Mouse (Mus musculus) midbrain, embryonic 10.5 days (tissue): Measurements from ENCODE around the gene Hoxd12. TPM values are rescaled to one million over a fixed set of nuclear protein-coding genes. Genes with fewer than 3 reads are reported as not detected.

Experiments used
- DNase-seq: peaks from one replicate; pipeline ENCODE4 v3.0.0-alpha.2; 2017; ENCODE audit warnings: low spot score
- H3K27ac ChIP-seq: fragments of 300-500 bp; sonication (generic); replicated peaks from 2 replicates; pipeline ENCODE4 v1.5.1; 2016; ENCODE audit warnings: mild to moderate bottlenecking
- H3K27me3 ChIP-seq: fragments of 300-500 bp; sonication (generic); 2 replicates; pipeline ENCODE4 v1.6.1; 2016; ENCODE audit warnings: low read depth, mild to moderate bottlenecking; ENCODE audit not compliant: poor library complexity, severe bottlenecking
- H3K36me3 ChIP-seq: fragments of 300-500 bp; sonication (generic); 2 replicates; pipeline ENCODE4 v1.6.1; 2016; ENCODE audit warnings: mild to moderate bottlenecking, moderate library complexity
- H3K4me1 ChIP-seq: fragments of 300-500 bp; sonication (generic); 2 replicates; pipeline ENCODE4 v1.6.1; 2016
- H3K4me3 ChIP-seq: fragments of 300-500 bp; sonication (generic); 2 replicates; pipeline ENCODE4 v1.5.1; 2016; ENCODE audit warnings: mild to moderate bottlenecking, moderate library complexity
- H3K9me3 ChIP-seq: fragments of 300-500 bp; sonication (generic); replicated peaks from 2 replicates; pipeline ENCODE4 v1.6.1; 2016; ENCODE audit warnings: mild to moderate bottlenecking
- WGBS: fragments of 180-500 bp; shearing (Covaris S2); methylation state at CpG from one replicate; pipeline ENCODE4 v1.1.7; 2016; 5-methylcytosine and 5-hydroxymethylcytosine counted together
- polyA plus RNA-seq: library from polyadenylated mRNA; unstranded; fragments of >200 nt; fragmentation: Nextera tagmentation; extraction: Ambion mirVana; gene quantifications from 2 replicates; pipeline ENCODE4 v1.2.1, GENCODE M21; 2016

Hoxd12 gene
- polyA plus RNA-seq, 1 experiment from 2014 or later, result not detected

DNA sequence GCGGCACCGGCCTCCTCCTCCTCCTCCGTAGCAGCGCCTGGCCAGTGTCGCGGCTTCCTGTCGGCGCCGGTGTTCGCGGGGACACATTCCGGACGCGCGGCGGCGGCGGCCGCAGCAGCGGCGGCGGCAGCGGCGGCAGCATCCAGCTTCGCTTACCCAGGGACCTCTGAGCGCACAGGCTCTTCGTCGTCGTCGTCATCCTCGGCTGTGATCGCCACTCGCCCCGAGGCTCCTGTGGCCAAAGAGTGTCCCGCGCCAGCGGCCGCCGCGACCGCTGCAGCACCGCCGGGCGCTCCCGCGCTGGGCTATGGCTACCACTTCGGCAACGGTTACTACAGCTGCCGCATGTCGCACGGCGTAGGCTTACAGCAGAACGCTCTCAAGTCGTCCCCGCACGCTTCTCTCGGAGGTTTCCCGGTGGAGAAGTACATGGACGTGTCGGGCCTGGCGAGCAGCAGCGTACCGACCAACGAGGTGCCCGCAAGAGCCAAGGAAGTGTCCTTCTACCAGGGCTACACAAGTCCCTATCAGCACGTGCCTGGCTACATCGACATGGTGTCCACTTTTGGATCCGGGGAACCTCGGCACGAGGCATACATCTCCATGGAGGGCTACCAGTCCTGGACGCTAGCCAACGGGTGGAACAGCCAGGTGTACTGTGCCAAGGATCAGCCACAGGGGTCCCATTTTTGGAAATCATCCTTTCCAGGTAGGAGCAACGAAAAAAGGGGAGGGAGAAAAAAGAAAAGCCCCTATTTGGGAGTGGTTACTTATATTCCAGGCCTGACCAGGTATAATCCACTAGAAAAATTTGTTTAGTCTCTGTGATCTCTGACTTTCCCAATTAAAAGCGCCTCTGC is 6.2 kb upstream of the Hoxd12 start:
- Histone ChIP-seq H3K4me1 (peaks cover 19% of the 10 kb centered on the region), H3K4me3 (peak overlapping the region; percentile 51), H3K9me3 (no peaks in the 10 kb centered on the region), H3K27ac (no peak overlapping the region), H3K36me3 (no peaks in the 10 kb centered on the region), H3K27me3 (peaks cover 100% of the 10 kb centered on the region)
- WGBS, result under 1% methylated on average over 73 of the region's 74 CpGs
- DNase-seq, result peak; percentile 74

DNA sequence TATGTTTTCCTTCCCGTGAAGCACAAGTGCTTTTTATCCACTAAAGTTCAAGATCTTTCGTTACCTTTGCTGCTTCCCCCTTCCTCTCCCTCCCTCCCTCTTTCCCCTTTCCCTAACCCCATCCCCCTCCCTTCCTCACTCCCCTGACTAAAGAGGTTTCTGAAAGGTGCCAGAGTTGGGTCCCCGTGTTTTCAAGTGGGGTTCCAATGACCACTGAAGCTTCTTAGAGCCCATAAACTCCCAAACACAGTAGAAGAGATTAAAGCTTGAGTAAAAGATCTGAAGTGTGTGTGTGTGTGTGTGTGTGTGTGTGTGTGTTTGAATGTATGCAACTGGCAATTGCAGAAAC is 5.6 kb upstream of the Hoxd12 start:
- no peak overlapping the region for H3K4me3 ChIP-seq
- H3K9me3 ChIP-seq, result no peaks in the 10 kb centered on the region
- peaks cover 23% of the 10 kb centered on the region for H3K4me1 ChIP-seq
- no peak for DNase-seq
- H3K36me3 ChIP-seq, result no peaks in the 10 kb centered on the region
- peaks cover 100% of the 10 kb centered on the region for H3K27me3 ChIP-seq
- no peak overlapping the region for H3K27ac ChIP-seq
- 0% methylated on average over 3 of the region's 3 CpGs for WGBS

DNA sequence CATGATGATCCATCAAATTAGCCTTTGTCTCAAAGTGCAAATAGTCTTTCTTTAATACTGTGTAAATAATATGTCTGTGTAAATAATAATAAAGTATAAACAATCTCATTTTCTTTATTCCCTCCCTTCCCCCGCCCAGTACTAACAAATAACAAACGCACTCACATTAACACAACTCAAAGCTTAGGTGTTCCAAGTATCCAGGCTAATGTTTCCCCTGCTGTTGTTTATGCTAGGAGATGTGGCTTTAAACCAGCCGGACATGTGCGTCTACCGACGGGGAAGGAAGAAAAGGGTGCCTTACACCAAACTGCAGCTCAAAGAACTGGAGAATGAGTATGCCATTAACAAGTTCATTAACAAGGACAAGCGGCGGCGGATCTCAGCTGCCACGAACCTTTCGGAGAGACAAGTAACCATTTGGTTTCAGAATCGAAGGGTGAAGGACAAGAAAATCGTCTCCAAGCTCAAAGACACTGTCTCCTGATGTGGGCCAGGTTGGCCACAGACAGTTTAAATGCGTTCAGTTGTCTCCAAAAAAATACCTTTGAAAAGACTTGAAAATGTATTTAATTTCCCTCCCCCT is 5.1 kb upstream of the Hoxd12 start:
- H3K27ac ChIP-seq, result no peak overlapping the region
- H3K36me3 ChIP-seq, result no peaks in the 10 kb centered on the region
- peaks cover 23% of the 10 kb centered on the region for H3K4me1 ChIP-seq
- no peak overlapping the region for H3K4me3 ChIP-seq
- DNase-seq, result peak; percentile 45
- no peaks in the 10 kb centered on the region for H3K9me3 ChIP-seq
- H3K27me3 ChIP-seq, result peaks cover 100% of the 10 kb centered on the region
- 3% methylated on average over 14 of the region's 14 CpGs for WGBS

DNA sequence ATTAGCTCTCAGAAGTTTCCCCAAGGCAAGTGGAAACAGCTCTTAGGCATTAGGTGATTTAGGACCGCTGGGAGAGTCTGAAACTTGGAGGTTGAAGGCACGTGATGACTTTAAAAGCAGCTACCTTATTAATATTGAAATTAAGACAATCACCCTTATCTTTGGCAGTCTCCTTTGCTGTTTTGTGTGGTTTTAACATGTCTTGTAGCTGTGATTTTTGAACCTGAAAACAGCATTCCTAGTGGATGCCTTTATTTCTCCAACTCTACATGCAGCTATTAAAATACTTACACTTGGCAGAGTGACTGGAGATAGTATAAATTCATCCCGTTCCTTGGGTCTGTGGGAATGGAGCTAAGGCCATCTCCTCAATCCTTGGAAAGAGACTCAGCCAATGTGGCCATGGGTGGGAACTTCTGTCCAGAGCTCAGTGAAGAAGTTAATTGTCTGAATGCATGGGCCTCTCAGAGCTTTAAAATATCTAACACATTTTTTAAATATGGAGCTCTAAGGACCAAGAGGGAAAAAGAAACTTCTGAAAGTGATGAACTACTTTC is 4.1 kb upstream of the Hoxd12 start:
- Histone ChIP-seq H3K27ac (no peak overlapping the region), H3K36me3 (no peaks in the 10 kb centered on the region), H3K4me3 (no peak overlapping the region), H3K9me3 (no peaks in the 10 kb centered on the region), H3K27me3 (peaks cover 100% of the 10 kb centered on the region), H3K4me1 (peaks cover 23% of the 10 kb centered on the region)
- DNase-seq, result no peak
- 2% methylated on average over 3 of the region's 3 CpGs for WGBS

DNA sequence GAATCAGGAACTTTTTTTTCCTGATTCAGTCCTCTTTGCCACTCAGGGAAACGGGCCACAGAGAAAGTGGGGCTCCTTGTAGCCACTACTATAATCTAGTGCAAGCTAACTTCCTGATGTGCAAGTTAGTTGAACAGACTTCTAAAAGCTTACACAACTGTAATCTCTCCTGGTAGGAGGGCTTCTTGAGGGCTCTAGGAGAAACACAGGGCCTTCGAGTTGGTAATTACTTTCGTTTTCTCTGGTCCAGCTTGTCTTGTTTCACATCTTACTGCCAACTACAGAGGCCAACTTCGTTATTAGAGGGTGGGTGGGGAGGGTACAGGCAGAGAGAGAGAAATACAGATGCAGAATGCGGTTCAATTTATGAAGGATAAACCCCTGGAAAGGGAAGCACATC is 3.0 kb upstream of the Hoxd12 start:
- Histone ChIP-seq H3K4me3 (no peak overlapping the region), H3K36me3 (no peaks in the 10 kb centered on the region), H3K27me3 (peaks cover 100% of the 10 kb centered on the region), H3K27ac (no peak overlapping the region), H3K4me1 (peaks cover 23% of the 10 kb centered on the region), H3K9me3 (no peaks in the 10 kb centered on the region)
- peak; percentile 34 for DNase-seq
- 2% methylated on average over 5 of the region's 5 CpGs for WGBS

DNA sequence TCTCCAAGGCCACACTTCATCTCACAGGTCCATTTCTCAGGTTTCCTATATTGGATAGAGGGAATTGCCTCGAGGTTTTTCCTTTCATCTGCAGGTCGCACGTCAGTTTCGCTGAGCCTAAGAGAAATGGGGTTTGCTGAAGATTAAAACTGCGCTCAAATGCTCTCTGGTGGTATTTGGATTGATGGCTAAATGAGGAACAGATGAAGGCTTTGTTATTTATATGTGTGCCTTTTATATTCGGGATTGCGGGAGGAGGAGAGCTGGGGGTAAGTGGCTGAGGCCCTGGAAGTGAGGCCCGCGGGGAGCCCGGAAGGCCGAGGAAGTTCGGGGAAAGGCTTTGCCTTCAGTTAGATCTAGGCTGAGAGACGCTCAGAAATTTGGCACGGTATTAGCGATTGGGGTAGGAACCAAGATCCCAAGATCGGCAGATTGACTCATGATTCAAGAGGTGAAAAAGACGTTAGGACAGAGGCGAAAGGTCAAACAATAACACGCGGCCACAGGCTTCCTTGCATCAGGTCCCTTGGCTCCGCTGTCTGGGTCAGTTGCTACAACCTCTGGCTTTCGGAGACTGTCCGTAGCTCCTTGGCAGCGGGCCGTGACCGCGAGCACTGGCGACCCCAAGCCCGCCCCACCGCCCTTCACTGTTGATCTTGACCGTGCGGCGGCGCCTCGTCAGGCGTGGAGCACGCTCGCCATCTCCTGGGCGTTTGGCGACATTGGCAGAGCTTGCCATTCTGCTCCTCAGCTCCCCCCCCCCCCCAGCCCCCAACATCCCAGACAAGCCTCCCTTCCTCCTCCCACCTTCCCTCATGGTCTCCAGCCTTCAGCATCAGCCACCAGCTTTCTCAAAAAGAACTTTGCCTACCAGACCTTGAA is 2.1 kb upstream of the Hoxd12 start:
- Histone ChIP-seq H3K4me3 (peak overlapping the region; percentile 38), H3K36me3 (no peaks in the 10 kb centered on the region), H3K27ac (no peak overlapping the region), H3K4me1 (peaks cover 22% of the 10 kb centered on the region), H3K9me3 (no peaks in the 10 kb centered on the region), H3K27me3 (peaks cover 100% of the 10 kb centered on the region)
- under 1% methylated on average over 40 of the region's 40 CpGs for WGBS
- peak; percentile 84 for DNase-seq

DNA sequence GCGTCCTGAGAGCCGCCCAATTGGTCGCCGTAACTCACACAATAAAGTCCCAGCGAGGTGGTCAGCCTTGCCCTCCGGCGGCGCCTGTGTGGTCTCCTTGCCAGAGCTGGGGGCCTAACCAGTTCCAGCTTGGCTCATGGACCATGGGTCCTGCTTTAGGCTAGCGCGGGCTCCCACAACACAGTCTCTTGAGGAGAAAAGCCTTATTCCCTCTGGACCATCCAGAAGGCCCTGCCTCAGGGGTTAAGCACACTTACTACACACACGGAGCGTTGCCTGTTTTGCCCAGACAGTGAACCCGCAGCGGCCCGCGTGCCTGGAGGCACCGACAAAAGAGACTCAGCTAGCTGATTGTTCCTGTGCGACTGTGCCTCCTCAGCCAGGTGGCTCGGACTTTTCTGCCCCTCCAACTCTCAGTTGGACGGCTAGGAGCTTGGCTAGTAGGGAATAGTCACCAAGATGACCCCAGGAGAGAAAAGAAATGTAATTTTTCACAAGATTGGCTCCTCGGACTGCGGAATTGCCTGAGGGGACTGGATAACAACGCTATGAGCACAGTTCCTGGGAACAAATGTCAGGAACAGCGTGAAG is 883 bp upstream of the Hoxd12 start:
- peaks cover 100% of the 10 kb centered on the region for H3K27me3 ChIP-seq
- no peaks in the 10 kb centered on the region for H3K9me3 ChIP-seq
- DNase-seq, result no peak
- H3K4me1 ChIP-seq, result peaks cover 11% of the 10 kb centered on the region; the same call in 1 of the 2 replicates
- H3K36me3 ChIP-seq, result no peaks in the 10 kb centered on the region
- no peak overlapping the region for H3K27ac ChIP-seq
- WGBS, result 2% methylated on average over 24 of the region's 24 CpGs
- H3K4me3 ChIP-seq, result no peak overlapping the region

DNA sequence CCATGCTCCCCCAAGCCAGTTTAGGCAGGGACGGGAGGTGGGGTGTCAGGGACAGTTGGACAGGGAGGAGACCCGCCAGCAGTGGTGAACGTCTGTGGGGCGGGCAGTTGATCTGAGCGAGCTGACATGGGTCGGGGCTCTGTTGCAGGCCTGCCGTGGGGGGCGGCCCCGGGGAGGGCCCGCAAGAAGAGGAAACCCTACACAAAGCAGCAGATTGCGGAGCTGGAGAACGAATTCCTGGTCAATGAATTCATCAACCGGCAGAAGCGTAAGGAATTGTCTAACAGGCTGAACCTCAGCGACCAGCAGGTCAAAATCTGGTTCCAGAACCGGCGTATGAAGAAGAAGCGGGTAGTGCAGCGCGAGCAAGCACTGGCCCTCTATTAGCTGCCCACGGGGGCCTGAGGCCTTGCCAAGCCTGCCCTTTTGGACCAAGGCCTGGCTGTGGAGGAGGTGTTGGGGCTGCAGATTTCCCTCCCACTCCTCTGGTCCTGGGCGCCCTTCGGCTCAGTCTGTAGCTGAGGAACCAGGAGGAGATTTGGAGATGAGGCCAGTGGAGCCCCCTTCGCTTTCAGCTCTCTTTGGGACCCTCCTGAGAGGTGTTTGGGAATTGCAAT is 961 bp downstream of the Hoxd12 start:
- Histone ChIP-seq H3K36me3 (no peaks in the 10 kb centered on the region), H3K4me3 (no peak overlapping the region), H3K27me3 (peaks cover 100% of the 10 kb centered on the region), H3K27ac (no peak overlapping the region), H3K9me3 (no peaks in the 10 kb centered on the region), H3K4me1 (peaks cover 11% of the 10 kb centered on the region; the same call in 1 of the 2 replicates)
- peak; percentile 46 for DNase-seq
- WGBS, result 4% methylated on average over 24 of the region's 24 CpGs

DNA sequence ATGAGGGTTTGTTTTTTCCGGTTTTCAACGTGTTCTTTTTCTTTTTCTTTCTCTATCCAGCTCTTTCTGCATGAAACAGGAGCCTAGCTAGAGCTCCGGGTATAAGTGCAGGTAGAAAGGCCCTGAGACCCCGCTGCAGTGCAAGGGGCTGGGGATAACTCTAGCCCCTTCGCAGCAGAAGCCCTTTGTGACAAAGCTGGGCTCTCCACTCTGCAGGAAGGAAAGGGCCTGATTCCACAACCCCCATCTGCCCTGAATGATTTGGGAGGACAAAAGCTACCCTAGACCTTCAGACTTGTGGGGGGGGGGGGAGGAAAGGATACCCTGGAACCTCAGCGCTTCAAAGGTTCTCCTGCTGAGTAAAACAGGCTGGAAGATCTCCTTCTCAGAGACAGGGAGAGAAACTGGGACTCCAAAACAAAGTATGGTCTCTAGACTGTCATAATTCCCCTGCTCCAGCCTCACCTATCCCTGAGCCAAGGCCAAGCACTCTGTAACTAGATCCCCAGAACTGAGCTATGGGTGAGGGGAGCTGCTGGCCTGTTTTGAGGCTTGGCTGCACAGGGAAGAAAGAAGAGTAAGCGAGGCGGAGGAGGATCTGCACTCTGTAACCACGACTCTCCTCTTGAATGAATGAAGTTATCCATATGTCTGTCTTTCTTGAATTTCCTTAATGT is 1.7 kb downstream of the Hoxd12 start:
- DNase-seq, result peak; percentile 35
- WGBS, result 1% methylated on average over 9 of the region's 9 CpGs
- Histone ChIP-seq H3K4me3 (no peak overlapping the region), H3K36me3 (no peaks in the 10 kb centered on the region), H3K27me3 (peaks cover 100% of the 10 kb centered on the region), H3K27ac (no peak overlapping the region), H3K4me1 (peaks cover 11% of the 10 kb centered on the region; the same call in 1 of the 2 replicates), H3K9me3 (no peaks in the 10 kb centered on the region)

DNA sequence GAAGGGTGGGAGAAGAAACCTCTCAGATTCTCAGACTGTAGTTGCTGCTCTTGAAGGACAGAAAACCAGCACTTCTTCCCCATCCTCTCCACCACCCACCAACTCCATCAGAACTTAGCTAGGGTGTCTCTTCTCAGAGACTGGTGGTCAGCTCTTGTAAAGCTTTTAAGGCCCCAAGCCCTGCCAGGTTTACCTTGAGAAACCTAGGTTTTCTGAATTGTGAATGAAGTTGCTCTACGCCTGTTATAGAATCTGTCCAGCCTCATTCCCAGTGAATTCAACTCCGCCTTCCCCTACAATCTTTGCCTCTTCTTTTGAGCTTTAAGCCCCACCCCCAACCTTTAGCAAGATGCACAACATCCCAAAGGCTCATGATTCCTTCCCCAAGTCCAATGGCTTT is 2.3 kb downstream of the Hoxd12 start:
- Histone ChIP-seq H3K4me3 (no peak overlapping the region), H3K27me3 (peaks cover 100% of the 10 kb centered on the region), H3K27ac (no peak overlapping the region), H3K9me3 (no peaks in the 10 kb centered on the region), H3K36me3 (no peaks in the 10 kb centered on the region), H3K4me1 (peaks cover 16% of the 10 kb centered on the region)
- DNase-seq, result peak; percentile 21
- 9% methylated on average over 2 of the region's 2 CpGs for WGBS

DNA sequence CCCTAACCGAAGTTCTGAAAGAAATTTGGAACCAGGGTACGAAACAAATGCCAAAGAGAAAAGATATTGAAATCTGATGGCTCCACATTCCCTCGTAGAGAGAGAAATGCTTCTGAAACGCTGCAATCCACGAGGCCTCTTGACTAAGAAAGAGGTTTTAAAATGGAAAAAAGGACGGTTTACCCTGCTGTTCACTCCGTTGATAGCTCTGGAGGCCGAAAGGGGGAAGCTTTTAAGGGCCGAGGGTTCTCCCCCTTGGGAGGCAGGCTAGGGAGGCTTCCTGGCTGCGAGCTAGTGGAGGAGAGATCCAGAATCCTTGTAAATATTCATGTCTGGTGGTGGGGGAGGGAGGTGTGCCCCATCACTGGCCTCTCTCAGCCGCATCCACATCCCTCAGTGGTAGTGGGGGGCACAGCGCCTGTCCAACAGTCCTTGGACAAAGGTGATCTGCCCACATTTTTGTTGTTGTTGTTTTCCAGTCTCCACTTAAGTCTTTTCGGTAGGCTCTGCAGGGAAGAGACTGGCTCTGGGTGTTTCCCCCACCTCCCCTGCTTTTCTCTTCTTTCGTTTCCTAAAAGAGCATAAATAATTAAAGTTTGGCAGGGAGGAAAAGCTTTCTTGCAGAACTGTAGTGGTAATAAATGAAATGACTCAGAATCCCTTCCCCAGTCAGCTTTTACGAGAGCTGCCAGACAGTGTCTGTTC is 4.2 kb downstream of the Hoxd12 start, which contains the start of gene Hoxd11:
Hoxd11 (plus strand) TSS at position 667 of the 705 bp plus-strand sequence.
- Histone ChIP-seq H3K4me3 (no peak within 1 kb of the TSS), H3K27me3 (peaks cover 100% of the 10 kb centered on the region), H3K27ac (no peak within 1 kb of the TSS), H3K9me3 (no peaks in the 10 kb centered on the region), H3K4me1 (peaks cover 15% of the 10 kb centered on the region), H3K36me3 (no peaks in the 10 kb centered on the region)
- peak; percentile 50 for DNase-seq
- 2% methylated on average over 15 of the region's 15 CpGs for WGBS
